Mouse (Mus musculus) G1E (cell line): ENCODE data around the gene Zfp94.

ENCODE experiments used
- CTCF ChIP-seq: IDR thresholded peaks from 2 replicates; pipeline ENCODE4 v1.5.1; 2012; ENCODE audit warnings: low read depth, low read length, inconsistent platforms, mixed read lengths
- GATA1 ChIP-seq: IDR thresholded peaks from 2 replicates; pipeline ENCODE4 v1.6.1; 2012; ENCODE audit warnings: borderline replicate concordance, low read length, inconsistent platforms, mixed read lengths

GRCm38 (mm10) chr7:24286090-24286489, 30.4 kb downstream of the Zfp94 start:
- TF ChIP-seq CTCF = no peak
- TF ChIP-seq GATA1 = no peak
